Mouse (Mus musculus): Measurements from ENCODE around the gene Ahrr.

The Ahrr gene

DNA sequence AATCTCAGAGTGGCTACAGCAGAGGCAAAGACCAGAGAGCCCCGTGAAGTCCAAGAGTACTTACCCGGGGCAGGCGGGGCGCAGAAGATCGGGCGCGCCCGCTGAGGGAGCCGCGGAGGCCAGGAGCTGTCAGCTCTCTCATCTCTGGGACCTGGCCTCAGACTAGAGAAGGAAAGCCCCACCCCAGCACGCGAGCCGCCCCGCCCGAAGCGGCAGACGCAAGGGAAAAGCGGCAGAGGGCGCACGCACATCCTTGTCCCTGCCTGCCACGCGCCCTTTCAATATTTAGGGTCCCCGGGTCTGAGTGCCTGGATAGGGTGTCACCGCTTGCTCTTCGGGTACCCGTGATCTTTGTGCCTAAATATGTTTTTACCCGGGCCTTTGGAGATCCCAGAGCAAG is at the start of gene Ahrr:
Gene Ahrr, minus strand, starts transcription at position 165 of the 400 bp plus-strand sequence.
- in situ Hi-C loops (cut with MboI, MseI), result loop anchor here in 1 of 2 experiments (5.0 to 10.0 kb wide), 2 partner anchors 100 to 317 kb away; no protein-coding TSS in a partner anchor

DNA sequence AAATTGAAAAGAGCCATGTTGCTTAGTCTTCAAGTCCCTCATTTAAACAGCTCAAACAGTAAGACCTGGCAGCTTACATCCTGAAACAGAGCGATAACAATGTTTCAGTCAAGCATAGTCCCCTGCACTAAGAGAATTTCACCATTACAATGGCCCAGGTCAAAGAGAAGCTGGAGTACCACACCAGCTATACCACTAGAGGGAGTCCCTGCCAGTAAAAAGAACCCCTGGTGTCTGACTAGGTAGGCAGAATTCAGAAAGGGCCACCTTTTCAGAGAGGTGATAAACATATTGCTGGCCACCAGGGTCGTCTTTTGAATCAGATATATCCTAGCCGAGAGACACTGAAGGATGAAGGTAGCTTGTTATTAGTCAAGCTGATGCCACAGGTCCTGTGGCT is 48.9 kb upstream of the Ahrr start:
- in situ Hi-C loops (cut with MboI, MseI), result loop anchor here in 1 of 2 experiments (5.0 to 25.0 kb wide), 3 partner anchors 124 to 1771 kb away; no protein-coding TSS in a partner anchor

DNA sequence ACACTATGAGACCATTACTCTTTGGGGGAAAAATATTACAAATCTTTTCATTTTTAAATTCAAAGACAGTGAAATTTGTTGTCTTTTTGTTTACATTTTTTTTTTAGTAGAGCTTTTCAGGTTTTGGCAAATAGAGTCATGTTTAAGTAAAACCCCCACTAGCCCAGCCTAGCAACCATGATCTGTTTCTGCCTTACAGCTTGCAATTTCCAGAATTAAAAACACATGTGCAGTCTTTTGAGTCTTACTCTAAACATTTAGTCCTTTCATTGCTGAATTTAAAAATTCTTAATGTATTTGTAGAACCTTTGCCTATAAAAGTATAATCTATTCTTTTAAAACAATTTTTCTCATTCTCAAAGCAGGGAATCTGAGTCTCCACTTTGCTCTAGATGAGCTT is 37.2 kb upstream of the Ahrr start:
- in situ Hi-C loops (cut with MboI, MseI), result loop anchor here in 1 of 2 experiments (25.0 kb wide), 1 partner anchor 1783 kb away; no protein-coding TSS in a partner anchor

DNA sequence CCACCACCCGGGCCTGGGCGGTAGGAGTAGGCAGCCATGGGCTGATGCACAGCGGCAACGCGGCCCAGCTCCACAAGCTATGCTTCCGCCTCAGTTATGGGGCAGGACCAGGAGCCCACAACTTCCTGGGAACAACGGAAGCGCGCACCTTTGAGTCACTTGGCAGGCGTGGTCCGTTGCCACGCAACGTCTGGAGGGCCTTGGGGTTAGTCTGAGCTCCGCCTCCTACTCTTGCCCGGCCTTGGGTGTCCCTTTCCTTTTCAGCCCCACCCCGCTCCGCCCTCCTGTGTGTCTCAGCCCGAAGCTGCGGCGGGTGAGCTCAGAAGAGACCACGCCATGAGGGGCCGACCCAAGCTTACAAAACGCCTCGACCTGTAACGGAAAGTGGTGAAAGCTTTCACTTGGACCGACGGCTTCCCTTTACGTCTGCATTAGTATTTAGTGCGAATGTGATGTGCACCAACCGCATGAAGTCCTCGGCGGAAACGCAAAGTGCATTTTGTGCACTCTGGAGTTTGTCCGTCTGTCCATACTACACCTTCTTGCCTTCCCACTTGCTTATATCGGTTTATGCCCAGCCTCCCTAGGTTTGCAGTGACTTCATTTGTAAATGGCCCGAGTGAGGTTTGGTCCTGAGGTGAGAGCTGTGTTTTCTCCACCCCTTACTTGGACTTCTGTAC is 25.2 kb upstream of the Ahrr start, which contains the start of gene Pdcd6:
Gene Pdcd6, minus strand, starts transcription at position 411 of the 680 bp plus-strand sequence.
- in situ Hi-C loops (cut with MboI, MseI), result no loop called here

DNA sequence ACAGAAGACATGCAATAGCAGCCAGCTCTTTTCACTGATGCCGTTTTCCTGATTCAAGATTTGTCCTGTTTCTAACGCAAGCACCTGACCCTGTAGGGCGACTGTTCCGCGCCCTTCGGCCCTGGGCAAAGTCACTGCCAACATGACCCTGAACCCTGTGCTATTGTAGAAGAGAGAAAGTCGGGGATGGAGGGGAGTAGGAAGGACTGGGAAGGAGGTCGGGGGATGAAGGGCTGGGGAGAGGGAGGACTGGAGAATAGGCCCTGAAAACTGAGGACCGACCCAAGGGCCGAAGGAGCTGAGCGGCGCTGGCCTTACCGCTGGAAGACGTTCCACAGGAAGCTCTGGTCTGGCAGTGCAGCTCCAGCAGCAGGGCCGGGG is 24.6 kb upstream of the Ahrr start:
- in situ Hi-C loops (cut with MboI, MseI), result no loop called here

DNA sequence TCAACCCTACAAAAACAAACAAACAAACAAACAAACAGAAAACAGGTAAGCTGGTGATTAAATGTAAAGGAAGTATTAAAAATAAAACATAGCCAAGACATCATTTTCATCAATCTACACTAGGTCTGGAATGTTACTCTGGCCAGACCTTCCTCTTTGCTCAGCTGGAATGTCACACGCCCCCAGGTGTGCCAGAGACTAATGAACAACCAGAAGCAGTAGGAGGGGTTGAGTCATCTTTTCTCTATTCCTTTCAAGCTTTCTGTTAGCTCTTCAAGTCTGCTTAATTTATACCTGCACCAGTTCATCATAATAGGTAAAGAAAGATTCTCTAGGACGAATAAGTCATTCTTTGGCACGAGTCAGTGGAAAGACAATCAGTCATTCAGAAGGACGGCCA is 24.3 kb upstream of the Ahrr start:
- in situ Hi-C loops (cut with MboI, MseI), result no loop called here

DNA sequence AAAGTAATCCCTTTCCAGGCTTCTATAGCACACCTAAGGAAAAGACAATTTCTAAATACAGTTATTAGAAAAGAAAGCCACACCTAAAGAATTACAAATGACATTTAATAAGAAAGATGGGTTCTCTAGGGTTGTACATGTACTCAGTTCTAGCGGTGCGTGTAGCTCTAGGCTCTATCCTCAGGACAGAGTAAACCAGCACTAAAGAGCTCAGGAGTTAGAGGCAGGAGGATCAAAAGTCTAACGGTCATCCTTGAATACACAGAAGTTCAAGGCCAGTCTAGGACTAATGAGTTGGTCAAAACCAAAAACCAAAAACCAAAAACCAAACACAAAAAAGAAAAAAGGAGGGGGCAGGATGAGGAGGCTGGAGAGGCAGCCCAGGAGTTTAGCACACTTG is 22.5 kb upstream of the Ahrr start:
- in situ Hi-C loops (cut with MboI, MseI), result no loop called here

DNA sequence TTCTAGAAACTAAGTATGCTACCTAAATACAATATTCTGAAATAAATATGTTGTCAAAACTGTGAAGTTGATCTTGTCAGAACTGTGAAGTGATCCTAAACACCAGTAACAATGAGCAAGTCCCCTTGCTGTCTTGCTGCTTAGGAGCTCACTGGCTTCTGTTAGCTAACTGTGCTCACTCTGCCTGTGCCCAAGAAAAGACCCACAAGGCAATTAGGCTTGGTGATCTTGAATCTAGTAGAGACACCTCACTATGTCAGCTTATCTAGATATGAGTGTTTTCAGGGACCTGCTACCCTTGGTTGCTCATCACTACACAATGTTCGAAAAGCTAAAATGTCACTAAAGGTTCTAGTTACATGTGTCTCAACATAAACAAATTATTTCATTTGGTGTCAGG is 13.6 kb upstream of the Ahrr start:
- in situ Hi-C loops (cut with MboI, MseI), result no loop called here

DNA sequence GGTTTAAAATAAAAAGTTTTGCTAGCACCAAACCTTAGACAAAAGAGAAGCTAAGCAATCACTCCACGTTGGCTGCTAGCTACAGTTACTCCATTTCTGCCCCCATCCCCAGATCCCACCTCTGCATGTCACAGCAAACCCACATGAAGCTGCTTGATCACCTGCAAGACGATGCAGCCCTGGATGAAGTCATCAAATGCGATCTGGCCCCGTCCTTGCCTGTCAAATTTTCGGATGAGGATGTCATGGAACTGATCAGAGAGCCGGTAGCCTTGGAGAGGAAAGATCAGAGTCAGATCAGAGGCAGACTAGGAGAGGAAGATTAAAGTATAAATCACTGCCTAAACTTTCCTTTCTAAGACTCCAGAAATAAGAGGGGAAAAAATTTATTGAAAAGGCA is 13.2 kb upstream of the Ahrr start:
- in situ Hi-C loops (cut with MboI, MseI), result no loop called here

DNA sequence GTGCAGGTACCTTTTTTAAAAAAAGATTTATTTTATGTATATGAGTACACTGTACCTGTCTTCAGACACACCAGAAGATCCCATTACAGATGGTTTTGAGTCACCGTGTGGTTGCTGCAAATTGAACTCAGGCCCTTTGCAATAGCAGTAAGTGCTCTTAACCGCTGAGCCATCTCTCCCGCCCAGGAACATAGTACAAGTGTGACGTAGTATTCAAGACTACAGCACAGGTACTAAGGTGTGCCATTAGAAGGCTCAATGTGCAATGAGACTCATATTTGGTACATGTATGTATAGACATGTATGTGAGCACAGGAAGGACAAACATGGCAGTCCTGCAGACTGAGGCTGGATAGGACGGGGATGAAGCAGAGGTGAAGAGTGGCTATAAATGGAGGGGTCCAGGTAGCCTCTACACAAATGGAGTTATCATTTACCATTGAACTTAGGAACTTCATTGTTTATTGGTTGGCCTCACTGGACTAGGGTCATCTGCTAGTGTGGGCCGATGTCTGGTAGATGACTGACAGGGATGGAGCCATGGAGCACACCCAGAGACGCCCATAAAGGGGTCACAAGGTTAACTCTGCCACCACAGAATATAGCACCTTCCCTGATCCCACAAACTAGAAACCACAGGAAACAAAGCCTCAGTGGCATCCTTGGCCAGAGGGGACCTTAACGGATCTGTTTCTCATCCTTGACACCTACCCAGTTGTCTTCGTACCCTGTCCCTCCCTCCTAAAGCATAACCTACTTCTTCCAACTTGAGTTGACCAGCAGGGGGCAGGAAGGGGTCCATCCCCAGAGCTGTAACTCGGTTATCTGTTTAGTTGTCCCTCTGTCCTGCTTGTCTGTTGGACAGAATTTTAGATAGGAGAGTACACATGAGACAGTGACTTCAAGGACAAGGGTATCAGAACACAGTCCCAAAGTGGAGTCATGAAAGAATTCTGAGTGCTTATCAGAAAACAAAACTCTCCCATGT is 10.2 kb upstream of the Ahrr start:
- in situ Hi-C loops (cut with MboI, MseI), result no loop called here

DNA sequence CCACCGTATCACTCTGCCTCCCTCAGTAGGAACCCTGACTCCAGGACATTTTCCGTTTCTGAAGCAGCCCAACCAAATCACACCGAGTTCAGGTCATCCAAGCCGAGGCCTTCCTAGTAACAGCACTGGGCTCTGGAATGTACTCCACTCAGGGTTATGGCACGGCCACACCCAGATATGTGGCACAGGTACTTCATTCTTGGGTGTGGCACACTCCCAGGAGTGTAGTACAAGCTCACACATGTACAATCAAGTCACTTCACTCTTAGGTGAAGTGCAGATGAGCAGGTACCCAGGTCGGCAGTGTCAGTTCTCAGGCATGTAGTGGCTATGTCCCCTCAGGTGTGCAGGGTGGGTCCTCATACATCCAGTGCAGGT is 9.5 kb upstream of the Ahrr start:
- in situ Hi-C loops (cut with MboI, MseI), result no loop called here

DNA sequence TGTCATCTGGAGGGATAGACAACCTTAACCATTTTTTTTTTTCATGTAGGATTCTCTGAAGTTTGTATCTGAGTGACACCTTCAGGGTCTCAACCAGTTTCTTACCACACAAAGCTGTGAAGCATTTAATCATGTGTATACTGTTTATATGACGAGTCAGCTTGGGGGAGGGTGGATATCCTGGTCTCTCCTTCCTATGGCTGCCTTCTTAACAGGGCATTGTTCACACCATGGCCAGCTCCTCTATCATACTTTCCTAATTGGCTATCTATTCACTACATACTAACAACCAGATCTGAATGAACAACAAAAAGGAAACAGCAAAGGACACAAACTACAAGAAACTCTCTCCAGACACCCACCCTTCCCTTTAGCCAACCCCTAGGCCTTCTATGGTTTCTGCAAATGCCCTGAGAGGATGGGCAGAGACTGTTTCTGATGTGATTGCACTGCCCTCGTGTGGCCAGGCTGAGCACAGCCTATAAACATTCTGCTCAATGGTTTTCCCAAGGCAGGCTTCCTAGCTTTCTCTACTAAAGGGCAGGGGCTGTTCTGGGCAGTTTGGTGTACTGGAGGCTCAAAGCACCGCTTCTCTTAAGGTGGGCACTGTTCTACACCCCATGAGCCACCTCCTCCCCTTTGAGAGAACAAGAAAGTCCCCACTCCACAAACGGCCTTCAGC is 8.9 kb upstream of the Ahrr start:
- in situ Hi-C loops (cut with MboI, MseI), result no loop called here

DNA sequence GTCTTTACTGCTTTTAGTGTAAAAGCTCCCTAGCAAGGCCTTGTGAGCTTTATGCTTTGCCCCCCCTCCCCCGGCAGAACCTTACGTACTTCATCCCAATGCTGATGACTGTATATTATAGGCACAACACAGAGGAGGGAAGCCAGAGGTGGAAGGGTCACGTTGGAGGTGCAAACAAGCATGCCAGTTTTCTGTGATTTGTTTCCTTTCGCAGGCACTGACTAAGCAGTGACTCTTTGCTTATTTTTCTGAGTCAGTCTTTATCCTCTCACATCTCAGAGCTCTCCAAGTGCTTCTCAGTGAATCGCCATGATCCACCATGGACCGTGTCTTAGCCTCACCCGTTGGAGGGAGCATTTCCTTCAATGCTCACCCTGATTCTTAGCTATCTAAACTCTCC is 4.2 kb upstream of the Ahrr start:
- in situ Hi-C loops (cut with MboI, MseI), result loop anchor here (5.0 to 10.0 kb wide), 2 partner anchors 322 to 324 kb away; no protein-coding TSS in a partner anchor

DNA sequence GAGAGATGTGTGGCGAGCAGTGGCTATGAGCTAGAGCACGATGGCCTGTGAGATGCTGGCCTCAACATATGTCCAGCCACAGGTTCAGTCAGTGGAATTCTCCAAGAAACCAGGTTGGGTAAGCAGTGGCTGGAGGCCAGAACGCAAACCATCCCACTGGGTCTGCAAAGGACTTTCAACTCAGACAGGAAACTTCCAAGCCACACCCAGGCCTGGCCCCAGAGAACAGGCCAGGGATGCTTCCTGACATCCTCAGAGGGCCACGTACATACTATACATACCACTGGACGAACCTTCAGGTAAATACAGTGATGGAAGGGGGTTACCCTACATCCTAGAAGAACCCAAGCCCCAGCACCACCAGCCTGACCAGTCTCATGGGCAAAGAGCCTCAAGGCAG is 2.5 kb downstream of the Ahrr start:
- in situ Hi-C loops (cut with MboI, MseI), result loop anchor here in 1 of 2 experiments (5.0 to 10.0 kb wide), 2 partner anchors 97 to 315 kb away; no protein-coding TSS in a partner anchor

DNA sequence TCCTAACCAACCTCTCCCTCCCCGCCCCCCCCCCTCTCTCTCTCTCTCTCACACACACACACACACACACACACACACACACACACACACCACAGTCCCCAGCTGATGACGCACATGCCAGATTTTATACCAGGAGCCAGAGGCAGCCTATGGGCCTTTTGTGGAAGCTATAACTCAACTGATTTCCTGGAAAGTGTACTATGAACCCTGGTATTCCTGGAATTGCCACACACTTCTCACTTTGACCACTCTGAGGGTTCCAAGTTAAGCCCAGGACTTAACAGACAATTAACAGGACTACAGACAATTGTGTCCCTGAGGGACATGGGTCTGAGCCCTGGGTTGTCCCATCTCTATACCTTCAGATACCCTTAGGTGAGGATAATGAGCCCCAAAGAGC is 9.8 kb downstream of the Ahrr start:
- in situ Hi-C loops (cut with MboI, MseI), result no loop called here

DNA sequence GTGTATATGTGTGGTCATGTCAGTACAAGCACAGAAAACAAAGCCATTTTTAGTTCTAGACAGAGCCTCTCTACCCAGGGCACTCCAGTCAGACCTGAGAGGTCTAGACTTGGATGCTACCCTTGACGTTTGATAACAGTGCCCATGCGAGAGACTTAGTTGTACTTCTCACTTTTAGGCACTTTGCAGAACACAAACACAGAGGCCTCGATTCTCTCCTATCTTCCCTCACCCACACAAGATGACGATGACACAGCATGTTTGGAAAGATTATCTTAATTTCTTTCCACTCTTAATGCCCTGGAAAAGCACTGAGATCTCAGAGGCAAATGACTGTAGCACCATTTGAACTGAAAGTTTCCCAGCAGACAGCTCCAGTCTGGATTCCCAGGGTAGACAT is 16.4 kb downstream of the Ahrr start:
- in situ Hi-C loops (cut with MboI, MseI), result no loop called here

DNA sequence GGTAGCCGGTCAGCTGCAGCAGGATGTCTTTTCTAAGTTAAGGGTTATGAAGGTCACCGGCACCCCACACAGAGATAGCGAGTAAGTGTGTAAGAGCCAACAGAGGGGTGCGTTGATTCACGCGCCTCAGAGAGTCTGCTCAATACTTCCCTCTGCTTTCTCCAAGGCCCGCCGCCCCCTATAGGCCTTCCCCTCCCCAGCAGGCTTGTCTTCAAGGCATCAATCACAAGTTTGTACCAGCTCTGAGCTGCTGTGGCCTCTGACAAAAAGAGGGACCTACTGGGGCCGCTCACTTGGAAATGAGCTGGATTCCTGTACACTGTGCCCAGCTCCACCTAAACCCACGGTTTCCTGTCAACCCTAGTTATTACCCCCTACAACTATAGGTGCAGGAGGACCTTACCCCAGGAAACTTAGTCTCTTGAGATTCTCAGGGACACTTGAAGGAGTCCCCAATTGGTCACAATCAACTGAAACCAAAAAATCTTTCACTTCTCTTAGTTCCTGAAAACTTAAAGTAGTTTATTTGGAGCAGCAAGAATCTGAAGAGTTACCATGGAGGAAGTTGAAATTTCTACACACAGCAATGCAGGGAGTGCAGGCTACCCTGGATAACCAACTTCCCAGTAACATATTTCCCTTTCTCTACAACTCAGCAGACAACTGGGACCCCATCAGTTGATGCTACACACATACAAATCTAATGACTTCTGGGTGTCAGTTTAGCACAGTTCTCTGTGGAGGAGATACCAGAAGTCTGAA is 31.7 kb downstream of the Ahrr start:
- in situ Hi-C loops (cut with MboI, MseI), result no loop called here

DNA sequence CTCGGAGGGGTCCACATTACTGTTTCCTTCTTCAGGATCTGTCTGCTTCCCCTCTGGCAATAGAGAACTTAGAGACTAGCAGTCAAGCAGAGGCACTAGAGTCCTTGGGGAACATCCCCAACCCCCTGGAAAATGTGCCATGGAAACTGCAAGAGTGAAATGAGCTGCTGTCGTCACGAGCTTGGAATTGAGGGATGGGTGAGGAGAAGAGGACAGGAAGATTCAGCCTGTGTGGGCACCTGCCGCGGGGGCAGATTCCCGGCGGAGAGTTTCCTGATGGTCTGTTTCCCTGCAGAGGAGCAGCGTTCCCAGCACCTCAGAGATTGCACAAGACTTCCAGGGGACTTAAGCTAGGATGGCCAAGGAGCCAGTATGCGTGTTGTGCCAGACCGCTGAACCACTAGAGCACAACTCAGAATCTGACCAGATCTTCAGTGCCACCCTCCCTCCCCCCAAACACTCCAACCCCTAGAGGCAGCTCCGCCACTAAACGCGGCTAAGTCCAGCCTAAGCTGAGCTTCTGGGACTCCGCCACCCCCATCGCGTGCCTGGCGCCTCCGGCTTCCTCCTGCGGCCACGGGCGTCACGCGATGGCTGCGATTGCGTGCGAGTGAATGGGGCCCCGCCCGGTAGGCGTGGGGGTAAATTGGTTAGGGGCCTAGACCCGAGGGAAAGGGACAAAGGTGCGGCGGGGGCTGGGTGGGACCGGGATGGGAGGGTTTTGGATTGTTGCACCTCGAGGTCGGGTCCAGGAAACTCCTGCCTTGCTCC is 32.5 kb downstream of the Ahrr start:
- in situ Hi-C loops (cut with MboI, MseI), result no loop called here

DNA sequence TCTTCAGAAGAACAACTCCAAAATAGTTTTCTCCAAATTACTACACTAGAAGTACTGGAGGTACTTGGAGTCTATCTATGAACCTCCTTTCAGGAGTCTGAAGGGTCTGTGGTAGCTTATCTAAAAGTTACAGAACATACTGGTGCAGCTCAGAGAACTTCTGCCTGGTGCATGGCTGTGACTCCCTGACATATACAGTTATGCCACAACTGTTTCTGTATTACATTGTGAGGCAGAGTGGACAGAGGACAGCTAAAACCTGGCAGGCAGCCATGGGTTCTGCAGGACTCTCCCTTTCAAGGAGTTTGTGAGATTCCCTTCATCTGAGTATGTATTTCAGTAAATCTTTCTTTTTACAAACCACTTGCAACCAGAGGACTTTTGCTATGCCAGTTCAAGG is 45.6 kb downstream of the Ahrr start:
- in situ Hi-C loops (cut with MboI, MseI), result no loop called here

DNA sequence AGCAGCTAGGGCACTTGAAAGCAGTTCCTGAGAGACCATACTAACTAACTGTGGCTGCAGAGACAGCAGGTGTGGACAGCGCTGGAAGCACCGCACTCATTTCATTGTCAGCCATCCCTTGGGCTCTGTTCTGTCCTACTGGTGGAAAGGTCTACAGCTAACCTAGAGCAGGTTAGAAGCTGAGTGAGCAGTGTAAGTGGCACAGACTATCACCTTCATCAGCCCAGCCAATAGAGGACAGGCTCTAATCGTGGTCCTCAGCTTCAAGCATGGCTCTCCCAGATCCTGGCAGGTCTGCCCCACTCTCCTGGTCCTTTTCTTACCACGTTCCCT is 46.3 kb downstream of the Ahrr start:
- in situ Hi-C loops (cut with MboI, MseI), result no loop called here

Measured in T-helper 17 cell (primary cell).